In the genomic region with DNA sequence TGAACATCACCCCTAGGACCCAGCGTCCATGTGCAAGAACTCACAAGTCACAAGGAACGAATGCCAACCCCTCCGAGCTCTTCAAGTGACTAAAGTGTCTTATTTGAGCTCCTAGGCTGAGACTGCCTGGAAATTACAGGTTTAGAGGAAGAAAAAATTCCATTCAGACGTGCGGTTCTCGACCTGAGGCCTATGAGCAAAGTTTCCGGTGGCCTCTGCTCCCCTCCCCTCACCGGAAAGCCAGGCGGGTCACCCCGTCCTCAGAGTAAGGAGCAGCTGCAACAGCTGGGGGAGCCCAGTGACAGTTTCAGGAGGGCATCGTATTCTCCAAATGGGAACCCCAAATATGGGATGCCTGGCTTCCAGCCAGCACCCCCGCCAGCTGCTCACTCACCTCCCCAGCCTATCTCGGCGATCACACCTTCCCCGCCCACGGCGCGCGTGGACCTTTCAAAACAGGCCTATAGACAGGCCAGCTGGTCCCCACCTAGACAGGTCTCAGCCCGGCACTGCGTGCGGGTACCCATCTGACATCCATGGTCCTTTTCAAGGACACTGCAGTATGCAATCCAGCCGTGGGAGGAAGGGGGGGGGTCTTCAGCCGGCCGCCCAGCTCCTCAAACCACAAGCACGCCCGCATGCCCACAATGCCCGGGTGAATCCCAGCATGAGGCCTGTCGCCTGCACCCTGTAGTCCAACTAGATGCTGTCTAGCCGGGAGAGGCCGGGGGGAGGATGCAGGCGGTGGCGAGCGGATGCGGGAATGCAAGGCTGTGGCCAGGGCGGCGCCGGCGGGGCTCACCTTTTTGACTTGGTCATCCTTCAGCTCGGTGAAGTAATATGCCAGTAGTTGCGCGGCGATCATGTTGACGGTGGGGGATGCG, we compare ENCODE assay signal across 8 mouse cellular contexts. TPM values are rescaled to one million over a fixed set of nuclear protein-coding genes. Genes with fewer than 3 reads are reported as not detected.
A peak's percentile ranks its signal among the peaks of the same experiment; 100 is the strongest.
DNase-seq lines count a peak whose midpoint lies in the region; ATAC-seq and TF ChIP-seq lines count a peak whose summit lies in the region.

No protein-coding gene starts in this region.

- DNase-seq in ovary, adult 18-20 months (ENCODE audit: low spot score), result peak; percentile 17
- DNase-seq in ovary, postnatal 10 days (ENCODE audit: low spot score), result no peak
- DNase-seq in cerebellum, postnatal 14 days, result peak; percentile 70 to 72
- peak; percentile 53 for DNase-seq in gastrocnemius, postnatal 10 days
- DNase-seq in limb, embryonic 14.5 days (ENCODE audit: low spot score), result peak; percentile 39
- peak; percentile 54 for DNase-seq in midbrain, embryonic 14.5 days
- peak; percentile 61 for DNase-seq in testis, postnatal 10 days (ENCODE audit: low spot score)

- H3K9me3 ChIP-seq in limb, embryonic 14.5 days (ENCODE audit: control insufficient read depth, low read length), result no peaks in the 10 kb centered on the region
- no peaks in the 10 kb centered on the region for H3K9me3 ChIP-seq in midbrain, embryonic 14.5 days (ENCODE audit: control insufficient read depth, low read length)

- peak overlapping the region; percentile 84 for H3K4me2 ChIP-seq in limb, embryonic 14.5 days (replicated peaks; ENCODE audit: low read depth, low read length, severe bottlenecking)
- H3K4me2 ChIP-seq in midbrain, embryonic 14.5 days (ENCODE audit: low read length), result peak overlapping the region; percentile 87

- WGBS in limb, embryonic 14.5 days, result 3% methylated on average over 45 of the region's 45 CpGs
- 4% methylated on average over 45 of the region's 45 CpGs for whole genome bisulfite sequencing in midbrain, embryonic 14.5 days

- peak overlapping the region; percentile 81 for H3K27ac ChIP-seq in limb, embryonic 14.5 days (replicated peaks; ENCODE audit: low read depth, low read length)
- H3K27ac ChIP-seq in midbrain, embryonic 14.5 days (replicated peaks; ENCODE audit: low read depth, low read length), result peak overlapping the region; percentile 85

- TF ChIP-seq POLR2A in limb, embryonic 14.5 days (IDR thresholded peaks at IDR 0.05; ENCODE audit: borderline replicate concordance, extremely low read depth, insufficient read depth, insufficient read length), result no peak

- ATAC-seq in inflammation-experienced regulatory T-cells, adult 6 months, result peak; percentile 31
- ATAC-seq in limb, embryonic 14.5 days (ENCODE audit: low FRiP score, low read depth), result peak; percentile 24
- ATAC-seq in midbrain, embryonic 14.5 days (ENCODE audit: low FRiP score, low TSS enrichment), result peak; percentile 68

- peak overlapping the region; percentile 66 for H3K9ac ChIP-seq in limb, embryonic 14.5 days (ENCODE audit: low read depth, low read length, severe bottlenecking)
- peak overlapping the region; percentile 82 for H3K9ac ChIP-seq in midbrain, embryonic 14.5 days (replicated peaks; ENCODE audit: low read length)

- peaks cover 33% of the 10 kb centered on the region for H3K4me1 ChIP-seq in limb, embryonic 14.5 days (ENCODE audit: control insufficient read depth, insufficient read depth, low read length)
- peaks cover 20% of the 10 kb centered on the region for H3K4me1 ChIP-seq in midbrain, embryonic 14.5 days (ENCODE audit: control insufficient read depth, insufficient read depth, low read length)

- no peaks in the 10 kb centered on the region for H3K36me3 ChIP-seq in limb, embryonic 14.5 days (ENCODE audit: control insufficient read depth, insufficient read depth, low read length)
- no peaks in the 10 kb centered on the region for H3K36me3 ChIP-seq in midbrain, embryonic 14.5 days (ENCODE audit: control insufficient read depth, insufficient read depth, low read length)

- peak overlapping the region; percentile 73 for H3K4me3 ChIP-seq in limb, embryonic 14.5 days (replicated peaks; ENCODE audit: low read length)
- H3K4me3 ChIP-seq in midbrain, embryonic 14.5 days (replicated peaks; ENCODE audit: low read depth, low read length), result peak overlapping the region; percentile 71

- H3K27me3 ChIP-seq in limb, embryonic 14.5 days (ENCODE audit: control insufficient read depth, insufficient read depth, low read length), result no peaks in the 10 kb centered on the region
- H3K27me3 ChIP-seq in midbrain, embryonic 14.5 days (ENCODE audit: control insufficient read depth, insufficient read depth, low read length), result no peaks in the 10 kb centered on the region

RNA-seq across cellular contexts. Expression of a gene that starts 40.3 kb away (rescaled TPM):
- 10 to 100 TPM; 17.8 to 22.5 TPM for total RNA-seq in gastrocnemius, postnatal 10 days (2021)
- polyA plus RNA-seq in inflammation-experienced regulatory T-cells, adult 6 months (2017; shearing (Covaris generic)), result 100 to 1,000 TPM in 1 of 3 experiments, 10 to 100 TPM in 2; 64.3 to 101 (median 74.8) TPM
- 30.7 and 32.1 TPM in 2 replicates for polyA plus RNA-seq in limb, embryonic 14.5 days (2012; rRNA removed)
- 29.2 and 29.3 TPM in 2 replicates for polyA plus RNA-seq in limb, embryonic 14.5 days (2014; fragmentation: Nextera tagmentation; extraction: Ambion mirVana)
- 66.2 and 73.7 TPM in 2 replicates for polyA plus RNA-seq in midbrain, embryonic 14.5 days (2014; fragmentation: Nextera tagmentation; extraction: Ambion mirVana)
